Mouse (Mus musculus) c-Kit-positive CD71-positive TER-119-negative erythroid progenitor cells, embryonic 14.5 days (primary cell): ENCODE measurements at regions not wholly inside any gene's neighbourhood (a gene's known extent, or its start where the extent isn't known, plus 50 kb on each side); places are given as distances from the start of the nearest gene placed in this dataset.
A peak's percentile ranks its signal among the peaks of the same experiment; 100 is the strongest.

Experiments used
- DNase-seq: peaks from one replicate; pipeline ENCODE4 v3.0.0-alpha.2; 2013; ENCODE audit warnings: low read depth

- no peak for DNase-seq
Observed at GRCm38 (mm10) chr12:62404558-62404957, 881.6 kb downstream of the Lrfn5 start.

- DNase-seq = no peak
Observed at GRCm38 (mm10) chr12:62428692-62429091, 905.7 kb downstream of the Lrfn5 start.

- DNase-seq = no peak
Observed at GRCm38 (mm10) chr12:62450618-62451017, 927.7 kb downstream of the Lrfn5 start.

GRCm38 (mm10) chr12:62483382-62483781 is 960.4 kb downstream of the Lrfn5 start:
- DNase-seq = no peak

GRCm38 (mm10) chr12:62528524-62528923 is 1005.6 kb downstream of the Lrfn5 start:
- no peak for DNase-seq

GRCm38 (mm10) chr12:62552384-62552783 is 1029.4 kb downstream of the Lrfn5 start:
- DNase-seq = no peak

- peak; percentile 15 for DNase-seq
Observed at GRCm38 (mm10) chr12:62554622-62555021, 1031.7 kb downstream of the Lrfn5 start.

- no peak for DNase-seq
Observed at GRCm38 (mm10) chr12:62563799-62564198, 1040.8 kb downstream of the Lrfn5 start.
